Mouse (Mus musculus): ENCODE data around the gene Mtmr14. TPM values are rescaled to one million over a fixed set of nuclear protein-coding genes. Genes with fewer than 3 reads are reported as not detected.
A peak's percentile ranks its signal among the peaks of the same experiment; 100 is the strongest.

The Mtmr14 gene
- total RNA-seq, 2 experiments from 2014 or later = 12.6 to 14.5 TPM

- no peak for DNase-seq
Measured at GRCm38 (mm10) chr6:113281676-113282075, 44.0 kb downstream of the Mtmr14 start.

GRCm38 (mm10) chr6:113282101-113282802 is 44.6 kb downstream of the Mtmr14 start, which contains the start of gene Cpne9:
Gene Cpne9 (plus strand): TSS chr6:113282307.
- no peak for DNase-seq

- no peak for DNase-seq
Measured at GRCm38 (mm10) chr6:113282969-113283368, 45.3 kb downstream of the Mtmr14 start.

GRCm38 (mm10) chr6:113283500-113283899 is 45.9 kb downstream of the Mtmr14 start:
- no peak for DNase-seq

- no peak for DNase-seq
Measured at GRCm38 (mm10) chr6:113284931-113285330, 47.3 kb downstream of the Mtmr14 start.

GRCm38 (mm10) chr6:113286316-113286715 is 48.7 kb downstream of the Mtmr14 start:
- no peak for DNase-seq

- DNase-seq = no peak
Measured at GRCm38 (mm10) chr6:113287236-113287635, 49.6 kb downstream of the Mtmr14 start.

- DNase-seq = no peak
Measured at GRCm38 (mm10) chr6:113289346-113289745, 51.7 kb downstream of the Mtmr14 start.

GRCm38 (mm10) chr6:113290346-113290745 is 52.7 kb downstream of the Mtmr14 start:
- no peak for DNase-seq

GRCm38 (mm10) chr6:113292938-113293337 is 55.3 kb downstream of the Mtmr14 start:
- no peak for DNase-seq

GRCm38 (mm10) chr6:113296046-113296445 is 58.4 kb downstream of the Mtmr14 start:
- no peak for DNase-seq

- no peak for DNase-seq
Measured at GRCm38 (mm10) chr6:113296639-113297038, 59.0 kb downstream of the Mtmr14 start.

- DNase-seq = no peak
Measured at GRCm38 (mm10) chr6:113301350-113301749, 63.7 kb downstream of the Mtmr14 start.

- no peak for DNase-seq
Measured at GRCm38 (mm10) chr6:113302258-113302657, 64.6 kb downstream of the Mtmr14 start.

- DNase-seq = peak; percentile 99 to 100
Measured at GRCm38 (mm10) chr6:113306322-113306985, 68.8 kb downstream of the Mtmr14 start.

- DNase-seq = no peak
Measured at GRCm38 (mm10) chr6:113306986-113307349, 69.3 kb downstream of the Mtmr14 start, which contains the start of gene Brpf1. Gene Brpf1 (plus strand): TSS chr6:113307137.

- peak; percentile 22 to 37 for DNase-seq
Measured at GRCm38 (mm10) chr6:113307481-113308121, 70.0 kb downstream of the Mtmr14 start.

- peak; percentile 39 to 59 for DNase-seq
Measured at GRCm38 (mm10) chr6:113308141-113308540, 70.5 kb downstream of the Mtmr14 start.

GRCm38 (mm10) chr6:113315972-113316371 is 78.3 kb downstream of the Mtmr14 start:
- DNase-seq = no peak

GRCm38 (mm10) chr6:113326533-113327315 is 89.1 kb downstream of the Mtmr14 start, which contains the start of gene Ogg1:
Gene Ogg1 (plus strand): TSS chr6:113326972.
- peak; percentile 98 for DNase-seq

- no peak for DNase-seq
Measured at GRCm38 (mm10) chr6:113329396-113329795, 91.8 kb downstream of the Mtmr14 start.

- DNase-seq = no peak
Measured at GRCm38 (mm10) chr6:113330547-113330946, 92.9 kb downstream of the Mtmr14 start.

All from layer of hippocampus, postnatal 36 days (tissue).